Comparison of ENCODE assay signal across 9 mouse cellular contexts in the genomic region with DNA sequence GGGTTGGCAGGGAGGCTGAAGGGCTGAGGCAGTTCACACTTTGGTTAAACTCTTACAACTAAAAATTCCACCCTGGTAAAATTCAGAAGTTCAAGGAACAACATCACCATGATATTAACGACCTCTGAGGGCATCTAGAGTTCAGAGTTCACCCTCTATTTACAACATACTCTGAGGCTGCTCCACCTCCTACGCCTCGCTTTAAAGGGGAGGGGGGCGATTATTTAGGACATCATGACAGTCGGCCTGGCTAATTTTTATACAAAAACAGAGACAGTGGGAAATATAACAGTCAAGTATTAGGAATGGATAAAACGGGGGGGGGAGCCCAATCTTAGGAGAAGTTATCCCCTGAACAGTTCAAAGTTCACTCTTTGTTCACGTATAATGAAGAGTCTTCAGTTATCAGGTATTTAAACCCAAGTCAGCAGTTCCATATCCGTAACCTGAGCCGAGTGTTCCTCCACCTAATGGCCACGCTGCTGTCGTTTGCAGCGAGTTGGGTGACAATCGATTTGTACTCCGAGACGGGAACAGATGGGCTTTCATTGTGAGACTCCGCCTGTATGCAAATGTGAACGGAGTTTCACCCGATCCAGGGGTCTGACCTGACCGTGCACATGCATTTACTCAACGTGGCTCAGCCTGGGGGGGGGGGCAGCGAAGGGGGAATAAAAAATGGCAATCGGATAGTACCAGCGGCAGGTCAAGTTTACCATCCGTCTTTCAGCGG.
DNase-seq lines count a peak whose midpoint lies in the region; ATAC-seq lines count a peak whose summit lies in the region.
"Had no signal": no experiment of that assay in that cellular context is flagged by ENCODE, and none has a peak within 500 bp of the region (broad histone marks: within the 10 kb centered on the region; RNA-seq: fewer than 3 reads in every experiment).

No protein-coding gene starts in this region.

- 26% methylated on average over 25 of the region's 25 CpGs for WGBS in heart, embryonic 14.5 days
- 15% methylated on average over 25 of the region's 25 CpGs for WGBS in forebrain, embryonic 12.5 days
- 11% methylated on average over 25 of the region's 25 CpGs for WGBS in limb, embryonic 11.5 days
- 5% methylated on average over 25 of the region's 25 CpGs for WGBS in neural tube, embryonic 13.5 days

- peaks cover 24% of the 10 kb centered on the region for H3K27me3 ChIP-seq in heart, embryonic 14.5 days (ENCODE audit: control insufficient read depth, insufficient read depth, low read length)
- H3K27me3 ChIP-seq in forebrain, embryonic 12.5 days: peaks cover 4% of the 10 kb centered on the region
- peaks cover 2% of the 10 kb centered on the region; the same call in 1 of the 2 replicates for H3K27me3 ChIP-seq in limb, embryonic 11.5 days (ENCODE audit: control insufficient read depth, insufficient read depth, low read length)
- no peaks in the 10 kb centered on the region for H3K27me3 ChIP-seq in neural tube, embryonic 13.5 days

- H3K36me3 ChIP-seq in heart, embryonic 14.5 days (ENCODE audit: control insufficient read depth, insufficient read depth, low read length): no peaks in the 10 kb centered on the region
- no peaks in the 10 kb centered on the region for H3K36me3 ChIP-seq in forebrain, embryonic 12.5 days (replicated peaks)
- no peaks in the 10 kb centered on the region for H3K36me3 ChIP-seq in limb, embryonic 11.5 days (ENCODE audit: control insufficient read depth, insufficient read depth, low read length)
- no peaks in the 10 kb centered on the region for H3K36me3 ChIP-seq in neural tube, embryonic 13.5 days

- H3K4me1 ChIP-seq in heart, embryonic 14.5 days (ENCODE audit: control insufficient read depth in 2 of 2, insufficient read depth in 2 of 2, low read length in 2 of 2): no peaks in the 10 kb centered on the region
- H3K4me1 ChIP-seq in forebrain, embryonic 12.5 days: peaks cover 41% of the 10 kb centered on the region
- H3K4me1 ChIP-seq in limb, embryonic 11.5 days (ENCODE audit: control insufficient read depth, insufficient read depth, low read length): 0 out of 2 replicates have a peak, but pooled peaks cover 3% of the 10 kb centered on the region
- peaks cover 69% of the 10 kb centered on the region for H3K4me1 ChIP-seq in neural tube, embryonic 13.5 days (replicated peaks)

- no peak for DNase-seq in heart, postnatal 4 days
- DNase-seq in limb, embryonic 11.5 days (ENCODE audit: low spot score): peak; percentile 50
- DNase-seq in urinary bladder, postnatal 14 days (ENCODE audit: low spot score): no peak
- no peak for DNase-seq in cerebellum, postnatal 25 days
- DNase-seq: layer of hippocampus, postnatal 36 days had no signal

- H3K4me2 ChIP-seq in heart, embryonic 14.5 days (ENCODE audit: low read length): peak overlapping the region; percentile 47
- H3K4me2 ChIP-seq in forebrain, embryonic 12.5 days: peak overlapping the region; percentile 51
- H3K4me2 ChIP-seq in limb, embryonic 11.5 days (ENCODE audit: low read depth, severe bottlenecking): peak overlapping the region; percentile 36
- peak overlapping the region; percentile 55 for H3K4me2 ChIP-seq in neural tube, embryonic 13.5 days

- no peak for ATAC-seq in heart, embryonic 14.5 days (ENCODE audit: insufficient number of reproducible peaks, insufficient read depth, low FRiP score, low read depth)
- peak; percentile 61; the same call in 1 of the 2 replicates for ATAC-seq in forebrain, embryonic 12.5 days (ENCODE audit: low FRiP score)
- ATAC-seq in limb, embryonic 11.5 days (ENCODE audit: insufficient number of reproducible peaks, low FRiP score, low TSS enrichment, low read depth): no peak
- peak; percentile 75 for ATAC-seq in neural tube, embryonic 13.5 days (ENCODE audit: low read depth)
- no peak for ATAC-seq in erythroid progenitor cell, adult 5-6 weeks (replicated peaks; ENCODE audit: low FRiP score, poor library complexity, severe bottlenecking)

- H3K9ac ChIP-seq in heart, embryonic 14.5 days (ENCODE audit: low read length): no peak overlapping the region; the same call in 1 of the 2 replicates
- H3K9ac ChIP-seq in forebrain, embryonic 12.5 days: no peak overlapping the region
- H3K9ac ChIP-seq in limb, embryonic 11.5 days (ENCODE audit: low read length): no peak overlapping the region
- peak overlapping the region; percentile 56 for H3K9ac ChIP-seq in neural tube, embryonic 13.5 days

- H3K27ac ChIP-seq in heart, embryonic 14.5 days (replicated peaks in 1 of 2; ENCODE audit: control insufficient read depth in 1 of 2, insufficient read depth in 1 of 2, low read depth in 2 of 2, low read length in 2 of 2): no peak overlapping the region
- no peak overlapping the region for H3K27ac ChIP-seq in forebrain, embryonic 12.5 days
- no peak overlapping the region for H3K27ac ChIP-seq in limb, embryonic 11.5 days (replicated peaks; ENCODE audit: low read depth, low read length)
- H3K27ac ChIP-seq in neural tube, embryonic 13.5 days (replicated peaks): peak overlapping the region; percentile 90

- H3K4me3 ChIP-seq in heart, embryonic 14.5 days (ENCODE audit: control insufficient read depth in 1 of 2, insufficient read depth in 1 of 2, low read depth in 1 of 2, low read length in 2 of 2): no peak overlapping the region
- peak overlapping the region; percentile 11; the same call in 1 of the 2 replicates for H3K4me3 ChIP-seq in forebrain, embryonic 12.5 days (replicated peaks)
- no peak overlapping the region for H3K4me3 ChIP-seq in limb, embryonic 11.5 days (ENCODE audit: low read depth, low read length)
- peak overlapping the region; percentile 22 for H3K4me3 ChIP-seq in neural tube, embryonic 13.5 days

- H3K9me3 ChIP-seq in heart, embryonic 14.5 days (ENCODE audit: control insufficient read depth, low read length): no peaks in the 10 kb centered on the region
- H3K9me3 ChIP-seq in forebrain, embryonic 12.5 days: no peaks in the 10 kb centered on the region
- H3K9me3 ChIP-seq in limb, embryonic 11.5 days (ENCODE audit: control insufficient read depth, low read length): no peaks in the 10 kb centered on the region
- H3K9me3 ChIP-seq in neural tube, embryonic 13.5 days: no peaks in the 10 kb centered on the region

Comparison
In these comparisons a context has a peak if more than half of its experiments do, and no peak if none do; other contexts are left out.
1. ATAC-seq: peak in forebrain, embryonic 12.5 days (single experiment) and neural tube, embryonic 13.5 days (single experiment); none in heart, embryonic 14.5 days (single experiment), limb, embryonic 11.5 days (single experiment) and erythroid progenitor cell, adult 5-6 weeks (single experiment).
2. H3K4me3 ChIP-seq: peak in forebrain, embryonic 12.5 days (single experiment) and neural tube, embryonic 13.5 days (single experiment); none in heart, embryonic 14.5 days (0 of 2) and limb, embryonic 11.5 days (single experiment).
3. Peak in every context shown above with its lines, with median percentiles within 50 percentile points of each other: H3K4me2 ChIP-seq.